Mouse (Mus musculus) liver, postnatal 0 days (tissue): ENCODE data around the gene Dnmt3c.

Experiments
- CTCF ChIP-seq: sonication (generic); IDR thresholded peaks from 2 replicates; pipeline ENCODE4 v1.5.1; 2016; ENCODE audit warnings: antibody characterized with exemption, low read depth
- EP300 ChIP-seq: IDR thresholded peaks from 2 replicates; pipeline ENCODE4 v1.6.1; 2016; ENCODE audit warnings: antibody characterized with exemption, low read depth, mild to moderate bottlenecking

DNA sequence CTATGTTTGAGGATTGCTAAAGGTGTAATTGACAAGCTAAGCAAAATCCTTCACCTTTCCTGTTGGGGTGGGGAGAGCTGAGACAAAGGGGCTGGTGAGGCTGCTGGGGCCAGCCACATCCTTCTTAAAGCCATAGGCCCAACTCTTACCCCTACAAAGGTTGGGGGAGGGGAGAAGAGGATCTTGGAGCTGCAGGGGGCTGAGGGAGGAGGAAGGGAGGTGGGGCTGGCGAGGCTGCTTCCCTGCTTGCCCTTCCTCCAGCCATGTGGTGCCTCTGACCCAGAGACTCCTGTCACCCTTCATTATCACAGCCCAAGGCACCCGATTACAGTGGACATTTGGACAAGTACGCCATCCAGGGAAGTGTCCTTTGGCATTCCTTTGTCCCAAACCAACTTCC, 44.8 kb upstream of the Dnmt3c start:
- TF ChIP-seq CTCF: no peak
- no peak for TF ChIP-seq EP300
